Mouse (Mus musculus): Measurements from ENCODE around the gene Ubl4b.

DNA sequence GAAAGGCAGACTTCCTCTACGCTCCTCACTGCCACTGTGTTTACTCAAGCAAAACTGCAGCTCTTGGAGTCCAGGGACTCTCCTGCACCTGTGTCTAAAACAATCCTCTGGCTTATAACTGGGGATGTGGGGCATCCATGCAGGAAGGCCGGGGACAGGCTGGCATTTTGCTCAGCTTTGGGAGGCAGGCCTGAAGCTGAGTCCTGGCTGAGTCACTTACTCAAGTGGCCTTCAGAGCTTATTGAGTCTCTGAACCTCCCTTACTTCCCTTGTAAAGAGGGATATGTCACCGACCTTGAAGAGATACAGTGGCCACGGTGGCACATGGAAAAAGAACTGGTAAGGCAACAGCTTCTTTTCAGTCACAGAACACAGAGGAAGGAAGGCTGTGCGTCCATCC is 24.3 kb downstream of the Ubl4b start:
- TF ChIP-seq POLR2A (IDR thresholded peaks at IDR 0.05; ENCODE audit: insufficient read length, low read depth), result no peak
- TF ChIP-seq MYOG (IDR thresholded peaks at IDR 0.05; ENCODE audit: control insufficient read depth in 1 of 3, insufficient read depth in 1 of 3, insufficient read length in 2 of 3, low read depth in 2 of 3), result no peak
- no peak for TF ChIP-seq TCF12 (IDR thresholded peaks at IDR 0.05; ENCODE audit: insufficient read depth, poor library complexity, severe bottlenecking)
- no peak for TF ChIP-seq MAX (IDR thresholded peaks at IDR 0.05; ENCODE audit: low read depth)

Data from myocyte (in vitro differentiated cells).